Mouse (Mus musculus) adrenal gland, adult 18-20 months (tissue): ENCODE results near the gene Sesn1. TPM values are rescaled to one million over a fixed set of nuclear protein-coding genes. Genes with fewer than 3 reads are reported as not detected.

Source experiments
- DNase-seq, 2 experiments: peaks; one replicate each; pipeline ENCODE4 v3.0.0; 2021 to 2022; ENCODE audit warnings: low spot score in 2 of 2
- total RNA-seq, 2 experiments: library from RNA; stranded (reverse); gene quantifications; 1 replicate in 1 of 2; 2 replicates in 1 of 2; pipeline ENCODE4 v1.2.3; 2021

Gene Sesn1
- total RNA-seq, 2 experiments from 2014 or later: 17.0 to 19.9 TPM

DNA sequence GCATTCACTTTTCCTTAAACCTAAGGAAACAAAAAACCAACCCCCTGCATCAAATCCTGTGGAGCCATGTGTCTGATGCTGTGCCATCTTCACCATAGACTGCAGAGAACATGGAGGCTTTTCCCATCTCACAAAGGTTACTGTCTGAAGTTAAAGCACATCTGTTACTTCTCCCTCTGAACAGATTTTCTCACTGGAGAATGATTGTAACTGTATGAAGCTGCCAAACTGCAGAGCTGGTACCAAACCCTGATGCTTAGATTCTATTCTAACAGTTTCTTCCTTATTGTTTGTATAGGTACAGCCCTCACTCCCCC, 57.1 kb downstream of the Sesn1 start:
- no peak for DNase-seq

DNA sequence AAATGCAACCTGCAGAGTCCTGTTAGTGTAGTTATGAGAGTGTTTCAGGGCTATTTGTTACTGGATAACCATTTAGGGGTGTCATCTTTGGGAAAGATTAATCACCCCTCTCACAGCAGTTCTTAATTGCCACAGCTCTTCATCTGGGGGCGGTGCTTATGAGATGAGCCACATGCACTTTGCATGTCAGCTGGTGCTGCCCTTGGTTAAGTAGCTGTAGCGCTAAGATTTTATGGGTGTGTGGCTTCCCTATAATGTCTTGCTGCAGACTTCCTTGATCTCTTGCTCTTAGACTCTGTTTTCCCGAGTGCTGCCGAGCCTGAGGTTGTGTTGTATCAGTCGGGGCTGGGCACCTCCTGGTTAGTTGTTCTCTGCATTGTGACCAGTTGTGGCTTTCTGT, 58.2 kb downstream of the Sesn1 start:
- DNase-seq: no peak

DNA sequence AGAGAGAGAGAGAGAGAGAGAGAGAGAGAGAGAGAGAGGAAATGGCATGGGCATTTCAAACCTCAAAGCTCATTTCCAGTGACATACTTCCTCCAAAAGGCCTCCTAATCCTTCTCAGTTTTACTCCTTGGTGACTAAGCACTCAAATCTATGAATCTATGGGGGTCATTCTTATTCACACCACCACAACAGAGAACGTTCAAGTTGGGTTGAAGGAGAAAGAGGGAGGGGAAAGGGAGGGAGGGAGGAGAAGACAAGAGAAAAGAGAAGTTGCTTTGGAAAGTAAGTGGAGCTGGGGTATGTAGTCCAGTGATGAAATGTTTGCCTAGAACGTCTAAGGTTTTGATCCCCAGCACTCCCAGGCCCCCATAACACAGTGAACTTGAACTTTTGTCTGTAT, 60.4 kb downstream of the Sesn1 start:
- DNase-seq: no peak

DNA sequence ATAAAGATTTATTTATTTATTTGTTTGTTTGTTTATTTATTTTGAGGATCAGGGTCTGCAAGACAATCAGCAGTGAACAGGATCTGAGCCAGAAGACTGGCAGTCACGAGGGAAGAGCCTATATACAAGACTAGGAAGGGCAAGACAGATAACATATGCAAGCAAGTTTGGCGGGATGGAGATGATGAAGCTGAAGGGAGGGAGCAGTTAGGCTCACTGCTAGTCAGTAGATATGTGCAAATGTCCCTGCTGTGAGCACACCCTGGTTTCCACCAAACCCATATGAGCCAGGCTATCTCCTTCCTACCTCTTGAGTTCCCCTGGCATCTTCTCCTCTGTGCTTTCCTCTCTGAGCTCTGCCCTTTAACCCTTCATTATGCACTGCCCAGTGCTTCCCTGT, 61.8 kb downstream of the Sesn1 start:
- DNase-seq: no peak

DNA sequence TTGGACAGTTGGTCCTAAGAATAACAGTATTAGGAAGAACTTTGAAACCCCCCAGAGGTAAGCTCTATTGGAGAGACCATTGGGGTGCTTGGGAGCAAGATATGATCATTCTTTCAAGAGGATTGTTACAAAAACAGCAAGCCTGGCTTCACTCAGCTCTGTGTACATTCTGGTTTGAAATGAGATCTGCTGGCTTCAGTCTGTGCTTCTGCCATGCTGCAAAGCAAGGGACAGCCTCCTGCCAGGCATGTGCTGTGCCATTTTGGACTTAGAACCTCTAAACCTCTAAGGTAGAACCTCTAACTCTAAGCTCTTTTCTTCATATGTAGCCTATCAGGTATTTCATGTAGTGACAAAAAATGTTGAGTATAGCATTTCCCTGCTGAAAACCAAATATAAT, 65.9 kb downstream of the Sesn1 start:
- no peak for DNase-seq

DNA sequence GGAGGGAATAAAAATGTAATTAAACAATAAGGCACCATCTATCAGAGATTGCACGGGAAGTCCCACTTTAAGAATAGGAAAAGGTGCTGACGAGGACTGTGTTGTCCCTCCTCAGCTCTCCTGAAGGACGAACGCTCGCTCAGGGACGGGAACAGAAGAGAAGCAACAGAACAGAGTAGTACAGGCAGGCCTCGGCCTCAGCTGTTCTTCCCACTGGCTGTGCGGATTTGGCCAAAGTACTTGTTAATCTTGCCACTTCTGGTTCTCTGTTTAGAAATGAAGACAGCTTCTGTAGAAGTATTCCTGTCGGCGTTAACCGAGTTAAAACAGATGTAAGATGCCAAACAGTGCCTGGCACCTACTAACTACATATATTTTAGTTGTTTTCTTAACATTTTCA, 68.6 kb downstream of the Sesn1 start:
- DNase-seq: no peak

DNA sequence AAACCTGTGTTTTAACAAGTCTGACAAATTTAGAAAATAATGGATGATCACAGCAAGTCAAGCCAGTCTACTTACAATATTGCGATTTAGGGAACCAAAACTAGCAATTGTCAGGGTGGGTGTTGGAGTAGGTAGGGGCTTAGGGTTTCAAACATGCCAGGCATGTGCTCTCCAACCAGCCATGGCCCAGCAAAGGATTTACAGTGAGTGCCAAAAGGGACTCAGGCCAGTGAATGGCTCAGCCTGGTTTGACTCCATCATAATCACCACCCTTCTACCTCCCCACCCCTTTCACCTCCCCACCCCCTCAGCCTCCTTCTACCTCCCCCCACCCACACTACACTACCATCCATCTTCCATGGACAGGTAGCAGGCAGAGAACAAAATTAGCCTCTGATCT, 69.9 kb downstream of the Sesn1 start:
- DNase-seq: no peak

DNA sequence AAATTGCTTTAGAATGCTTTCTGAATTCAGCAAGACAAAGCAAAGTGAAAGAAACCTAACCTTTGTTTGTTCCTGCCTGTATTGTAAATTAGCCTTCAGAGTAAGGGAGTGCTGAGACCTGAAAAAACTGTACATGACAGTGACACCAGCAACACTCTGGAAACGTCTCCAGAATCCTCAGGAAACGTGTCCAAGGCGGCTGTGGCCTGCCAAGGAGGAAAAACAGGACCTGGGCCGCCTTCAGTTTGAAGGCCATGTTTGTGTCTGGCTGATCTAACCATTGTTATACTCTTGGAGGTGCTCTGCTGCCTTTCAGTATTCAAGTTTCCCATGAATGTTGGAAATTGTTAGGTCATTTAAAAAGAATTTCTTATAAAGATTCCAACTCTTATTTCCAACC, 70.5 kb downstream of the Sesn1 start:
- DNase-seq: no peak

DNA sequence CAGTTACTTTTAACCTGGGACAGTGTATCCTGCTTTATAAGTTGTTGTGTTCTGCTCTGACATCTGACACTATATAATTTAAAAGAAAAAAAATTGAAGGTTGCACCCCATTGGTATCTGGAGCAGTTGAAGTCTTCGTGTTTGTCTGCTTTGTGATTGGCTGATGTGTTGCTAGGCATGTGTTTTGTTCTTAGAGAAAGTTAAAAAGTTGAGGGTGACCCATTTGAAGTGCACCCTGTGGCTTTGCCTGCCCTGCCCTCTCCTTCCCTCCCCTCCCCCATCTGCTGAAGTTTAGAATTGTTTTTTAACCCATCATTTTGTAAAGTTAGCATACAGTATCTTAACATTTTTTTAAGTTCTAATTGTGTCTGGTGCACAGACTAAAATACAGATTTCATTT, 71.0 kb downstream of the Sesn1 start:
- no peak for DNase-seq

DNA sequence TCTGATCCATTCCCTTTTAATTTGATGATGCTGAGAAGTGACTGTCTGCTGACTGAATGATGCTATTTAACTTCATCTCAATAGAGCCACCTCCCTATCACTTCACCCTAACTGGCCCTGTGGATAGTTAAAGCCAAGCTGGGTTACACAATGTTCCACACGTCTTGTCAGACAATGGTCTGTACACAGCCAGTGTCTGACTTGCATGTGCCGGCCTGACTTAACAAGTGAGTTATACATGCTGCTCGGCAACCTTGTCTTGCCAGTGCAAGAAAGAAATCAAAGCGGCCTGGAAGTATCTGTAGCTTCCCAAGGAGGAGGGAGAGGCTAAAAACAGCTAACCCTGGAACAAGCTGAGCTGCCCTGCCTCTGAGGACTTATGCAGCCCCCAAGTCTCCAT, 71.7 kb downstream of the Sesn1 start:
- no peak for DNase-seq

DNA sequence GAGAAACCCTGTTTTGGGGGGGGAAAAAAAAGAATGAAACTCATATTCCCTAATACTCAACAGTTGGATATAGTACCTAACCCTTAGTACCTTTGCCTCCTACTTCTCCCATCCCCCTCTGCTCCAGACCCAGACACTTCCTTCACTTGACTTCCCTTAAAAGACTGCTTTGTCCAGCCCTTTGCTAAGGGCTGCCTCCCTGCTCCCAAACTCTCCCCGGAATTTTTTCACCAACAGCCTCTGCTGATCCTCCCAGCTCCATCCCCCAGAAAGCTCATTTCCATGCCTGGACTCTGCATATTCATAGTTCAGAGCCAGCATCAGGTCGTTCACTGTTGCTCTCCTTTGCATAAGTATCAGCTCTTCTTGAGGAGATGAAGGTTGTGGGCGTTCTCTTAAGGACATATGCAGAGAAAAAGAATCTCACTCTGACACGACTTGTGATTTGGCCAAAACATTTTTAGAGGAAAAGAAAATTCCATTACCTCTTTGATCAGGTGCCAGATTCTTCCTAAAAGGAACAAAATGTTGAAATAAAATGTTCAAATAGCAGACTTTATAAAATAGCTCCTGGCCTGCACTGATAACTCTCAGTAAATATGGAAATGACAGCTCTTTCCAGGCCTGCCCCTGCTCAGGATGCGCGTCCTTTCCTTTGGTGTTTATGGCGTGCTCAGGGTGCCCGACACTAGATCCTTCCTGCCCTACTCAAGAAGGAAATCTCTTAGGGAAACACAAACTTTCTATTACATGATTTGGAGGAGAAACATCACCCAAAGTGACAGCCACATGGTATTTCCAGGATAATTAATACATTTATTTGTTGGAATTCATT, 74.2 kb downstream of the Sesn1 start:
- no peak for DNase-seq

DNA sequence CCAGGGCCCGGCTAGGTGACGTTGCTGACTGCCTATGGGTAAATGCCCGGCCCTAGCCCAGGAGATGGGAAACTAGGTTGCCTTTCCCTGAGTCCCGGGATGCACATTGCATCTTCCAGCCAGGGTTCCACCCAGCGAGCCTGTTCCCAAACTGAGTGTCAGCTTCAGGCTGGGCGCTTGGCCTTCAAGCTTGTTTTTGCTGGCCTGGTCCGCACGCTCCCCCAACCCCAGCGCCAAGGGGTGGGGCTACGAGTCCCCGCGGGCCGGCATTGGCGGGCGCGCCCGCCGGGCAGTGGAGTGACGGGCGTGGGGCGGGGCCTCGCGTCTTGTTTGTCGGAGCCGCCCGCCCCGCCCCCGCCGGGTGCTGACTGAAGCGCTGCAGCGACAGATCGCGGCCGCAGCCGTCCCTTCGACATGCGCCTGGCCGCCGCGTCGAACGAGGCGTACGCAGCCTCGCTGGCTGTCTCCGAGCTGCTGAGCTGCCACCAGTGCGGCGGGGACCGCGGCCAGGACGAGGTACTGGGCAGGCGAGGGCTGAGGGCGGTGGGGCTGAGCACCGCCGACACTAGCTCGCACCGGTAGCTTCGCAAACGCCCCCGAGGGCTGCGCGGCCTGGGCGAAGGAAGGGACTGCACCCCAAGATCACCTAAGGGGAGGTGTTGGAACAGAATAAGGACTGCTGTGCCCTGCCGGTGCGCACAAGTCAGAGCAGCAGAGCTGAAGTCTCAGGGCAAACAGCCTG, 77.5 kb downstream of the Sesn1 start:
- DNase-seq: peak; percentile 91 to 94

DNA sequence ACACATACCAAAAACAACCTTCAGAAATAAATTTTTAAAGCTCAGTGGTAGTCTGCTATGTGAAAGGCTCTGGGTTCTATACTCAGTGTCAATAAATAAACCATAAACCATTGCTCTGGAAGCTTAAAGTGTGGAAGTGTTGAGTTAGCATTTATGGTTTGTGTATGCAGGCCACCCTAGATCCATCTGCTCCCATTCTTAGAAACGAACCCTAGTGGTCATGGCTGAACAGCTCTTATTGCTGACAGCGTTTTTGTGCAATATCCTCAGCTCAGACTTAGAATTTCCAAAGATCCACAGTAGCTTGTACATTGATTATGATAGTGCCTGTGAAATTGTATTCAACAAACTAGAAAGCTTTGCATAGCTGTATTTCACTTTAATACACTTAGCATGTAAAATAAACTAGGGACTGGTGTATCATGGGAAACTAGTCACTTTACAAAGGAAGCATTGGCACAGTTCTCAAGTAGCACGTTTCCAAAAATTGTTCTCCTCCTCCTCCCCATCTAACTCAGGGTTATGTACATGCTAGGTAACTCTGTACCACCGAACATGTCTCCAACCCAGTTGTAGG, 78.7 kb downstream of the Sesn1 start:
- DNase-seq: no peak

DNA sequence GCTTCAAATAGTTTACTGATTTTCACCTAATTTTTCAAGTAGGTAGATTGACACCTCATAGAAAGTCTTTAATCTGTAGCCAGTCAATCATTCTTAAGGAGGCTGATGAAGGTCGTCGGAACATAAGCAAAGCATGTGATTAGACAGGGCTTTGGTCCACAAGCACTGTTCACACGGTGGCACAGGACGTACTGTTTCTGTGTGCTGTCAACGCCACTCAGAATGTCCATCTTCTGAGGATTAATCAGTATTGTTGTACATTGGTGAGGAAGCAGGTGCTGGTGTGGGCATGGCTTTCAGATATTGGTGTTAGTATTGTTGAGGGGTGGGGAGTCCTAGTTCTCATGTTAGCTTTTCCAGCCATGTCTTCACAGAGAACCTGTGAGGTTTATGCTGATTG, 79.8 kb downstream of the Sesn1 start:
- no peak for DNase-seq

DNA sequence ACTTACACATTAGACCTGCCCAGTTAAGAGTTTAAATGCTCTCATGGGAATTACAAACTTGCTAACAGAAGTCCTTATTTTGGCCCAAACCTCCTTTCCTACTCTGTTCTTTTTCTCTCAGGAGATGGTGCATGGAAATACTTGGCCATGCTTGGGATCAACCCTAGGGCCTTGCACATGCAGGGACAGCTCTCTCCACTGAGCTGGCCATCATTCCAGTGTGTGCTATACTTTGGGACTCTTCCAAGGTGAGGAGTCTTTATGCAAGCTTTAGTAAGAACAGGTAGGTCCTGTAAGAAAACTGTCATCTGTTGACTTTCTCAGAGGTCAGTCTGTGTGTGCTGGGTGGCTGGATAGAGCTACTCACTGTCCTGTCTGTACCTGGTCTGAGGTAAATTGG, 80.8 kb downstream of the Sesn1 start:
- DNase-seq: no peak

DNA sequence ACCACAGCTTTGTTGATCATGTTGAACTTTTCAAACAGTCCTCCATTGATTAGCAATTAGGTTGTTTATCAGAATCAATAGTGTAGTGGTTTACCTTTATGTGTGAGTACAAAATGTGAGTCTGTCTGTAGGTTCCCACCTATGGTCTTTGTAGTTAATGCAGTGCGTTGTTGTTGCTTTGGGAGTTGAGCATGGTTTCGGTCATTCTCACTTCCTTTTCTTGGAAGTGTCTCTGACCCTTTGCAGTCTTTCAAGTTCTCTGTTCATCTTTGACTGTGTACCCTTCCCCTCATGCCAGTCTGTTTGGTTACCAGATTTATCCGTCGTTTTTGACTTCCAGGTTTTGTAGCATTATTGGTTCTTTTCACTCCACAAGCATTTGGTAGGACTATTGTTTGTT, 81.6 kb downstream of the Sesn1 start:
- no peak for DNase-seq

DNA sequence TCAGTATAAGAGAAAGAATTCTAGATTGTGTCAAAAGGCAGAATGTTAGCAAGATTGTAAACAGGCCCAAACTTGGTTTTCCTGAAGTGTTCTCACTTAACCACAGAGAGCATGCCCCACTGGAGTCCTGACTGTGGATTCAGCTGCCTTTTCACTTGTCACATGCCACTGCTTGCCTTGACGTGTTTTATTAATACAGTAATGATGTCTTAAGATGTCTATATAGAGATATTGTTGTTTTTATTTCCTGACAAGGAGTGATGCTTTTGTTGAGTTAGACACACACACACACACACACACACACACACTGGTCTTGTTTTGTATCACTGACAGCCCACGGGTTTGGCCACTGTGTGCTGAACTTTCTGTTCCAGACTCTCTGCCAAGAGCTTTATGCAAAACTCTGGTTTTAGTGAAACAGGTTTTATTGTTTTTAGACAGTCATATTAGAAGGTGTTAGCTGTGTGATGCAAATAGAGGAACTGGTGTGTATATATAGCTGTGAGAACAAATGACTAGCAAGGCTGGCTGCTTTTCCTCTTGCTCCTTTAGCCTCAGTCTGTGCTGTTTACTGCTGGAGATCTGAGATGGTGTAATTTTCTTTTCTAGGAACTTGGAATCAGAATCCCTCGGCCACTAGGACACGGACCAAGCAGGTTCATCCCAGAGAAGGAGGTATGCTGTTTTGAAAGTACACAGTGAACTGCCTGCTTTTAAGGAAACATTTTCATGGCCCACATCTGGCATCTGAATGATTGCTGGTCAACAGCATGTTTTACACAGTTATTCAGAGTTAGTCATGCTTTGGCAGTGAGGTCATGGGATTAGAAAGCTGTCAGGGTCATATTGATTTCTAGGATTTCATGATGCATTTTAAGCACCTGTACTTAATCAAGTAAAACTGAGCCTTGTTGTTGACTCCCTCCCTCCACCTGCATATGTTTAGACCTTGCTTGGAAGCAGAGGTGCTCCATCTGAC, 84.0 kb downstream of the Sesn1 start:
- no peak for DNase-seq

DNA sequence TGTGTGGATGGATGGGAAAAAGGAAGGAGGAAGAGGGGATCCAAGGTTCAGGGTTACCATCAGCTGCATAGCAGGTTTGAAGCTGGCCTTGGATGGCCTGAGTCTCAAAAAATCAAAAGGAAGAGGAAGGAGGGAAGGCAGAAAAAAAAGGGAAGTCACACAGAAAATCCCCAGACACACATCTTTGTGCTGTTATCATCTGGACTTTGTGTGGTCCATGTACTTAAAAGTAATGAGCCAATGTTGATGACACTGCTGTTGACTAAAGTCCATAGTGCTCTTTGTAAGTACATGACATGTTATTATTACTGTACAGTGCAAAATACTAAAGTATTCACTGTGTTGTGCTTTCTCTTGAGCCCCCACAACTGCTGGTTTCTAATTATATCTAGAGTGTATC, 86.7 kb downstream of the Sesn1 start:
- no peak for DNase-seq

DNA sequence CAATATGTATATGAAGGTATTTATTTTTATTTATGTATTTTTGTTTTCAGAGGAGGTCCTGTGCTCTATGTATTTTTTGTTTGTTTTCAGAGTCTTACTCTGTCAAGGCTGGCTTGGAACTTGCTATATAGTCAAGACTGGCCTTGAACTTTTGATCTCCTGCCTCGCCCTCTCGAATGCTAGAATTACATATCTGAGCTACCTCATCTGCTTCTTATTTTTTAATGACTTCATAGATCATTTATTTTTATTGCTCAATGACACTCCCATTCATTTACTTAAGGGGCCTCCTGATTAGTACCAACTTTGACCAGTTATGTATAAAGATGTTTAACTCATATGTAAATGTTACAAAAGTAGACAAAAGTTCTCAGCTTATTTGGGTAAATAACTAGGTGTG, 87.1 kb downstream of the Sesn1 start:
- DNase-seq: no peak

DNA sequence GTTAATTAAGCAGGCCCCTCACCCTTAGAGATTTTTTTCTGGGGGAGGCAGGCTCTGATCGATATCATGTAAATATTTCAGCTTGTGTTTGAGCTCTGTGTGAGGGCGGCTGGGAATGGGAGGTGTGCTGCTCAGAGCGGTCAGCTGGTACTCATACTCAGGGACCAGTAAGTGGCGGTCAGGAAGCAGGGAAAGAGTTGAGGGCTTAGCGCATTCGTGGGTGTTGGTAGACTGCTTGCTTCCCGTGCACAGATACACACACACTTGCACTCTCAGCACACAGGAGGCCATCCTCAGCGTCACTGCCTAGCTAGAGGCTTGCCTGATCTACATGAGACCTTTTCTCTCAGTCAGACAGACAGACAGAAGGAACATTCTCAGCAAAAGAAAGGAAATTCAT, 91.7 kb downstream of the Sesn1 start:
- DNase-seq: no peak

DNA sequence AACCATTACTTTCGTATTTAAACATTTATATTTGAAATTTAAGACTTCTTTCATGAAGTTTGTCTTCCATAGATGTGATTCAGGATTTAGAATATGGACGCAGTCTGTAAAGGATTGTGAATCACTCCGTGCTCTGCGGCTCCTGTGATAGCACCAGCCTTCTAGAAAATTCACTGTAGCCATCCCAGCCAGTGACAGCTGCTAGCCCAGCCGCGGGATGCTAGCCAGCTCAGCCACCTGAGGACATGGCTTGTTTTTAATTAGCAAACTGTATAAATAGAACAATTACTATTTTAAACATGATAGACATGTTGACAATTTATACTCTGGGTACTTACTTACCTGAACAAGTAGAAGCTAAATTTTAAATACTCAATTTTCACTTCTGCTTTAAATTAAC, 92.1 kb downstream of the Sesn1 start:
- DNase-seq: no peak
